Mouse (Mus musculus) small intestine, adult 2 months (tissue): ENCODE measurements around the gene Banp.

ENCODE experiments used
- CTCF ChIP-seq: fragments of 200-500 bp; IDR thresholded peaks from 2 replicates; pipeline ENCODE4 v1.5.1; 2012; ENCODE audit warnings: low read depth, mild to moderate bottlenecking, control low read depth, inconsistent platforms, low read length, moderate library complexity, mixed read lengths; ENCODE audit not compliant: insufficient replicate concordance, insufficient read length; ENCODE audit errors: extremely low read depth
- POLR2A ChIP-seq: fragments of 200-500 bp; IDR thresholded peaks from 2 replicates; pipeline ENCODE4 v1.6.1; 2012; ENCODE audit warnings: low read depth, mild to moderate bottlenecking, control low read depth, inconsistent platforms, low read length, moderate library complexity

DNA sequence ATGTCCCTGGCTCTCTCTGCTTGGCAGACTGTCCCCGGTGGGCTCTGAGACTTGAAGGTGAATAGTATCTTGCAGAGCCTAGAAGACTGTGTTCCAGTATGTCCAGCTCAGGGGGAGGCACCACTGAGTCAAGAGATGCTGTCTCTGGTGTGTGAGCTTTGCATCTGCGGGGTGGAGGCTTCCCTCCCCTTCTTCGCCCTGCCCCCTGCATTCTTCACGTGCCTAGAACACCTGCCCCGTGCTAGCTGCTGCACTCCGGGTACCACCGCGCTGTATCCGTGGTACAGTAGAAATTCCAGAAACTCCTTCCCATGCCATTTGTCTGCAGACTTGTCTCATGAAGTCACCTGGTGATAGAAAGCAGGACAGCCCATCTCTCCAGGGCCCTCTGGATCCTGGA, 124.4 kb downstream of the Banp start:
- no peak for TF ChIP-seq CTCF
- TF ChIP-seq POLR2A: no peak
